In the genomic region with DNA sequence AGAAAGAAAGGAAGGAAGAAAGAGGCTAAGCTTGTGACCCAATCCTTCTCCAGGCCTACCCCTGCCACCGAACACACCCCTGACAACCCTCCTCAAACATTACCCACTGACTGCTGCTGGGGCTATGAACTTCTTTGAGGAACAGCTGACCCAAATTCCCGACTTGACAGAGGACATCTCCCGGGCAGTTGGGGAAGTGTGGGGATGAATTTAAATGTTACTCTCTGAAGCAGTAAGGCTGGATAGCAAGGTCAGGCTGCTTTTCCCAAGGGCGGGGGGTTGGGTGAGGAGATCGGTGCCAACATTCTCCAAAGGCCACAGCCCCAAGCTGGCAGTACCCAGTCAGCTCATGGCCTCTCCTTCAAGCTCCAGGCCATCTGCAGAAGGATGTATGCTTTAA, we compare ENCODE assay signal across 9 mouse cellular contexts. TPM values are rescaled to one million over a fixed set of nuclear protein-coding genes. Genes with fewer than 3 reads are reported as not detected.
A peak's percentile ranks its signal among the peaks of the same experiment; 100 is the strongest.
DNase-seq lines count a peak whose midpoint lies in the region; ATAC-seq lines count a peak whose summit lies in the region.
"Had no signal": no experiment of that assay in that cellular context is flagged by ENCODE, and none has a peak within 500 bp of the region (broad histone marks: within the 10 kb centered on the region; RNA-seq: fewer than 3 reads in every experiment).

No protein-coding gene starts in this region.

- no peaks in the 10 kb centered on the region for H3K4me1 ChIP-seq in kidney, embryonic 14.5 days (ENCODE audit: control insufficient read depth, insufficient read depth, low read length)

- peak; percentile 20; the same call in 1 of the 2 replicates for ATAC-seq in cerebellum, adult (ENCODE audit: insufficient number of reproducible peaks, low FRiP score, low TSS enrichment)
- no peak for ATAC-seq in kidney, embryonic 14.5 days (ENCODE audit: low FRiP score, low TSS enrichment)
- ATAC-seq in granulocyte monocyte progenitor cell, adult 5-6 weeks (replicated peaks; ENCODE audit: poor library complexity, severe bottlenecking): no peak

- H3K9me3 ChIP-seq in kidney, embryonic 14.5 days (ENCODE audit: control insufficient read depth, low read length): no peaks in the 10 kb centered on the region

- DNase-seq in cerebellum, adult 8-10 months: no peak
- peak; percentile 47 for DNase-seq in kidney, adult 18-20 months
- DNase-seq in right cerebral cortex, postnatal 4 days: peak; percentile 22
- no peak for DNase-seq in right cerebral cortex, adult 2 months (ENCODE audit: low spot score in 2 of 2)
- no peak for DNase-seq in embryo, embryonic 10 days (ENCODE audit: low spot score)
- DNase-seq: heart, adult 2 months had no signal

- H3K4me2 ChIP-seq in kidney, embryonic 14.5 days (replicated peaks; ENCODE audit: low read depth, low read length): no peak overlapping the region

- WGBS in kidney, embryonic 14.5 days: 70% methylated on average over 5 of the region's 5 CpGs

- H3K4me3 ChIP-seq in kidney, embryonic 14.5 days (ENCODE audit: low read length): no peak overlapping the region
- H3K4me3 ChIP-seq: heart, adult 2 months had no signal

- H3K9ac ChIP-seq in kidney, embryonic 14.5 days (ENCODE audit: low read depth, low read length): no peak overlapping the region

- H3K27me3 ChIP-seq in kidney, embryonic 14.5 days (ENCODE audit: control insufficient read depth, insufficient read depth, low read length): no peaks in the 10 kb centered on the region

- no peak overlapping the region for H3K27ac ChIP-seq in kidney, embryonic 14.5 days (ENCODE audit: low read depth, low read length)
- H3K27ac ChIP-seq: heart, adult 2 months had no signal

- no peaks in the 10 kb centered on the region for H3K36me3 ChIP-seq in kidney, embryonic 14.5 days (ENCODE audit: control insufficient read depth, insufficient read depth, low read length)

RNA-seq across cellular contexts. Expression of a gene that starts 24.1 kb away (rescaled TPM):
- polyA plus RNA-seq in kidney, embryonic 14.5 days (2014; fragmentation: Nextera tagmentation; extraction: Ambion mirVana): 605 and 611 TPM in 2 replicates
- 197 and 224 TPM in 2 replicates for total RNA-seq in granulocyte monocyte progenitor cell, adult 5-6 weeks (2014; fragmentation: Nextera tagmentation)
- total RNA-seq in granulocyte monocyte progenitor cell, adult 5-6 weeks (2017): 290 and 339 TPM in 2 replicates

RNA-seq across cellular contexts. Expression of a gene that starts 28.1 kb away (rescaled TPM):
- polyA plus RNA-seq in kidney, embryonic 14.5 days (2014; fragmentation: Nextera tagmentation; extraction: Ambion mirVana): 123 and 137 TPM in 2 replicates
- not detected in 2 replicates for total RNA-seq in granulocyte monocyte progenitor cell, adult 5-6 weeks (2014; fragmentation: Nextera tagmentation)
- total RNA-seq in granulocyte monocyte progenitor cell, adult 5-6 weeks (2017): not detected in 2 replicates

Comparison
In these comparisons a context has a peak if more than half of its experiments do, and no peak if none do; other contexts are left out.
1. DNase-seq: peak in kidney, adult 18-20 months (single experiment) and right cerebral cortex, postnatal 4 days (single experiment); none in cerebellum, adult 8-10 months (single experiment), right cerebral cortex, adult 2 months (0 of 2) and embryo, embryonic 10 days (single experiment).